Mouse (Mus musculus): ENCODE data around the gene Ankfy1.
A peak's percentile ranks its signal among the peaks of the same experiment; 100 is the strongest.
"Not testable (repeated sequence)": the region's sequence is repeated elsewhere in the genome, so short reads cannot be mapped to it uniquely, and the experiment has no call there.

Ankfy1 gene

GRCm38 (mm10) chr11:72689551-72690510 lies at the start of gene Ankfy1:
Gene Ankfy1 (plus strand): TSS chr11:72690006.
- DNase-seq, result peak; percentile 99

- no peak for DNase-seq
Measured at GRCm38 (mm10) chr11:72642730-72643129, 47.1 kb upstream of the Ankfy1 start.

- no peak for DNase-seq
Measured at GRCm38 (mm10) chr11:72645386-72645785, 44.4 kb upstream of the Ankfy1 start.

- no peak for DNase-seq
Measured at GRCm38 (mm10) chr11:72650347-72650746, 39.5 kb upstream of the Ankfy1 start.

- no peak for DNase-seq
Measured at GRCm38 (mm10) chr11:72659918-72660317, 29.9 kb upstream of the Ankfy1 start.

- no peak for DNase-seq
Measured at GRCm38 (mm10) chr11:72660359-72660758, 29.4 kb upstream of the Ankfy1 start.

GRCm38 (mm10) chr11:72664641-72665040 lies 25.2 kb upstream of the Ankfy1 start:
- DNase-seq, result no peak

GRCm38 (mm10) chr11:72670634-72671033 lies 19.2 kb upstream of the Ankfy1 start:
- DNase-seq, result no peak

GRCm38 (mm10) chr11:72671294-72671988 lies 18.4 kb upstream of the Ankfy1 start:
- no peak for DNase-seq

- DNase-seq, result no peak
Measured at GRCm38 (mm10) chr11:72672438-72672837, 17.4 kb upstream of the Ankfy1 start.

GRCm38 (mm10) chr11:72675280-72675679 lies 14.5 kb upstream of the Ankfy1 start:
- DNase-seq, result no peak

- no peak for DNase-seq
Measured at GRCm38 (mm10) chr11:72680726-72681125, 9.1 kb upstream of the Ankfy1 start.

GRCm38 (mm10) chr11:72683402-72683801 lies 6.4 kb upstream of the Ankfy1 start:
- DNase-seq, result no peak

GRCm38 (mm10) chr11:72686697-72687096 lies 3.1 kb upstream of the Ankfy1 start:
- DNase-seq, result no peak

- DNase-seq, result no peak
Measured at GRCm38 (mm10) chr11:72688242-72688641, 1.6 kb upstream of the Ankfy1 start.

GRCm38 (mm10) chr11:72689115-72689514 lies 691 bp upstream of the Ankfy1 start:
- DNase-seq, result no peak

GRCm38 (mm10) chr11:72692353-72692752 lies 2.5 kb downstream of the Ankfy1 start:
- no peak for DNase-seq

- DNase-seq, result no peak
Measured at GRCm38 (mm10) chr11:72695025-72695424, 5.2 kb downstream of the Ankfy1 start.

- no peak for DNase-seq
Measured at GRCm38 (mm10) chr11:72696368-72696971, 6.7 kb downstream of the Ankfy1 start.

GRCm38 (mm10) chr11:72697323-72697722 lies 7.5 kb downstream of the Ankfy1 start:
- no peak for DNase-seq

- DNase-seq, result not testable (repeated sequence)
Measured at GRCm38 (mm10) chr11:72705111-72705510, 15.3 kb downstream of the Ankfy1 start.

GRCm38 (mm10) chr11:72712721-72713120 lies 22.9 kb downstream of the Ankfy1 start:
- peak; percentile 21 for DNase-seq

- DNase-seq, result no peak
Measured at GRCm38 (mm10) chr11:72718161-72718560, 28.4 kb downstream of the Ankfy1 start.

Measured in kidney, adult 18-20 months (tissue).